Mouse (Mus musculus) heart, adult 2 months (tissue): ENCODE results near the gene Ggcx.

Experiments
- CTCF ChIP-seq: fragments of 200-600 bp; IDR thresholded peaks from 2 replicates; pipeline ENCODE4 v1.8.1; 2022; ENCODE audit warnings: antibody characterized with exemption, mild to moderate bottlenecking, moderate library complexity
- EP300 ChIP-seq: fragments of 200-500 bp; IDR thresholded peaks from 2 replicates; pipeline ENCODE4 v1.6.1; 2011; ENCODE audit warnings: low read depth, low read length, control low read depth; ENCODE audit not compliant: insufficient read depth
- POLR2A ChIP-seq: fragments of 200-500 bp; IDR thresholded peaks from 2 replicates; pipeline ENCODE4 v1.6.1; 2011; ENCODE audit warnings: mild to moderate bottlenecking, low read depth, low read length, control low read depth; ENCODE audit not compliant: insufficient read depth

DNA sequence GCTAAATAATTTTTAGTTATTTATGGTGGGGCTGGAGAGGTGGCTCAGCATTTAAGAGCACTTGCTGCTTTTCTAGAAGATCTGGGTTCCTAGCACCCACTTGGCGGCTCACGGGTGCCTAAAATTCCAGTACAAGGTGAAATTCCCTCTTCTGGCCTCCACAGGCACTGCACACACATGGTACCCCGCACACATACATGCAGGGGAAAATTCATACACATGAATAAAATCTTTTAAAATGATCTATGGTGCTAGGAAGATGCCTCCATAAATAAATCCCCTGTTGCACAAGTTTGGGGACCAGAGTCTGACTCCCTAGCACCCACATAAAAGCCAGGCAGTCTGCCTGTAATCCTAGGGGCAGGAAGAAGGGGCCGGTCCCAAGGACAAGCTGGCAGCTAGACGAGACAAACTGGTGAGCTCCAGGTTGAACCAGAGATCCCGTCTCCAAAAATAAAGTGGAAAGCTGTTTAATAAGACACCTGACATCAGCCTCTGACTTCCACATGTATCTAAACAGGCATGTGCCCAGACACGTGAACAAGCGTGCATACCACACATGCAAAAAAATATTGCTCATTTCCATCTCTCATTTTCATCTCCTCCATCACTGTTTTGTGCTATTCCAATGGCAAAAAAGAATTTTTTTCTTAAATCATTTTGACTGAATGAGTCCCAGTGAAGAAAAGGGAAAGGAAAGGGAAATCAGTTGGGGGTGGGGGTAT is 35.4 kb upstream of the Ggcx start:
- TF ChIP-seq POLR2A (no peak), EP300 (no peak), CTCF (peak; percentile 18; the same call in 1 of the 2 replicates)
